13 mouse cellular contexts compared by ENCODE assay signal in genomic region chr5:149331407-149332143, GRCm38 (mm10).
DNase-seq lines count a peak whose midpoint lies in the region; ATAC-seq lines count a peak whose summit lies in the region.
"Had no signal": no experiment of that assay in that cellular context is flagged by ENCODE, and none has a peak within 500 bp of the region (broad histone marks: within the 10 kb centered on the region; RNA-seq: fewer than 3 reads in every experiment).

No protein-coding gene starts in this region.

- H3K27ac ChIP-seq in forebrain, embryonic 10.5 days = peak overlapping the region; percentile 82
- H3K27ac ChIP-seq in forebrain, embryonic 13.5 days = no peak overlapping the region
- H3K27ac ChIP-seq in lung, embryonic 16.5 days (ENCODE audit: low read length) = peak overlapping the region; percentile 32; the same call in 1 of the 2 replicates
- peak overlapping the region; percentile 87 for H3K27ac ChIP-seq in kidney, embryonic 16.5 days (ENCODE audit: low read length)
- H3K27ac ChIP-seq in stomach, embryonic 15.5 days = peak overlapping the region; percentile 21; the same call in 1 of the 2 replicates
- H3K27ac ChIP-seq: liver, embryonic 15.5 days; midbrain, embryonic 15.5 days had no signal

- H3K4me3 ChIP-seq in forebrain, embryonic 10.5 days = no peak overlapping the region
- H3K4me3 ChIP-seq in forebrain, embryonic 13.5 days = no peak overlapping the region
- no peak overlapping the region for H3K4me3 ChIP-seq in lung, embryonic 16.5 days (ENCODE audit: low read length)
- H3K4me3 ChIP-seq in kidney, embryonic 16.5 days (ENCODE audit: low read length) = no peak overlapping the region
- no peak overlapping the region for H3K4me3 ChIP-seq in stomach, embryonic 15.5 days (replicated peaks)
- H3K4me3 ChIP-seq: liver, embryonic 15.5 days; midbrain, embryonic 15.5 days had no signal

- H3K27me3 ChIP-seq in forebrain, embryonic 10.5 days (ENCODE audit: poor library complexity, severe bottlenecking) = 0 out of 2 replicates have a peak, but pooled peaks cover 5% of the 10 kb centered on the region
- H3K27me3 ChIP-seq in forebrain, embryonic 13.5 days = no peaks in the 10 kb centered on the region
- no peaks in the 10 kb centered on the region for H3K27me3 ChIP-seq in lung, embryonic 16.5 days (ENCODE audit: control insufficient read depth, insufficient read depth, low read depth, low read length)
- no peaks in the 10 kb centered on the region for H3K27me3 ChIP-seq in kidney, embryonic 16.5 days (ENCODE audit: insufficient read depth, low read length)
- H3K27me3 ChIP-seq in stomach, embryonic 15.5 days (replicated peaks) = no peaks in the 10 kb centered on the region
- H3K27me3 ChIP-seq: liver, embryonic 15.5 days; midbrain, embryonic 15.5 days had no signal

- no peak for ATAC-seq in forebrain, embryonic 13.5 days
- ATAC-seq in lung, embryonic 16.5 days (ENCODE audit: low read depth) = no peak
- peak; percentile 60; the same call in 1 of the 2 replicates for ATAC-seq in kidney, embryonic 16.5 days (ENCODE audit: low FRiP score, low TSS enrichment)
- no peak for ATAC-seq in stomach, embryonic 15.5 days (ENCODE audit: insufficient read depth, low FRiP score, low read depth)
- ATAC-seq: forebrain, postnatal 0 days; midbrain, embryonic 15.5 days had no signal

- WGBS in forebrain, embryonic 10.5 days = 48% methylated on average over 10 of the region's 10 CpGs
- 61% methylated on average over 10 of the region's 10 CpGs for WGBS in forebrain, embryonic 13.5 days
- 35% methylated on average over 10 of the region's 10 CpGs for WGBS in lung, embryonic 16.5 days
- WGBS in kidney, embryonic 16.5 days = 17% methylated on average over 10 of the region's 10 CpGs
- 45% methylated on average over 10 of the region's 10 CpGs for WGBS in stomach, embryonic 15.5 days

- H3K9me3 ChIP-seq in forebrain, embryonic 10.5 days = no peaks in the 10 kb centered on the region
- no peaks in the 10 kb centered on the region for H3K9me3 ChIP-seq in forebrain, embryonic 13.5 days (replicated peaks)
- no peaks in the 10 kb centered on the region for H3K9me3 ChIP-seq in lung, embryonic 16.5 days (ENCODE audit: control insufficient read depth, low read length)
- H3K9me3 ChIP-seq in kidney, embryonic 16.5 days (ENCODE audit: low read length) = no peaks in the 10 kb centered on the region
- no peaks in the 10 kb centered on the region for H3K9me3 ChIP-seq in stomach, embryonic 15.5 days
- H3K9me3 ChIP-seq: liver, embryonic 15.5 days; midbrain, embryonic 15.5 days had no signal

- no peak overlapping the region for H3K4me2 ChIP-seq in forebrain, embryonic 13.5 days
- no peak overlapping the region for H3K4me2 ChIP-seq in lung, embryonic 16.5 days (ENCODE audit: low read depth, low read length)
- H3K4me2 ChIP-seq in kidney, embryonic 16.5 days (replicated peaks; ENCODE audit: low read depth, low read length) = peak overlapping the region; percentile 4
- H3K4me2 ChIP-seq in stomach, embryonic 15.5 days = no peak overlapping the region
- H3K4me2 ChIP-seq: liver, embryonic 15.5 days; midbrain, embryonic 15.5 days had no signal

- peak; percentile 20 for DNase-seq in forebrain, embryonic 10.5 days (ENCODE audit: extremely low spot score, low spot score)
- DNase-seq in lung, postnatal 14 days = no peak
- DNase-seq in left cerebral cortex, postnatal 4 days = no peak
- DNase-seq in c-Kit-positive CD71-positive TER-119-positive erythroid progenitor cells, embryonic 14.5 days (ENCODE audit: low spot score) = no peak
- DNase-seq: forebrain, postnatal 0 days; heart, postnatal 10 days; layer of hippocampus, adult 9-11 months had no signal

- no peak overlapping the region for H3K9ac ChIP-seq in forebrain, embryonic 13.5 days
- peak overlapping the region; percentile 32 for H3K9ac ChIP-seq in lung, embryonic 16.5 days (ENCODE audit: low read length)
- peak overlapping the region; percentile 31 for H3K9ac ChIP-seq in kidney, embryonic 16.5 days (replicated peaks; ENCODE audit: low read length)
- no peak overlapping the region for H3K9ac ChIP-seq in stomach, embryonic 15.5 days
- H3K9ac ChIP-seq: forebrain, postnatal 0 days; liver, embryonic 15.5 days; midbrain, embryonic 15.5 days had no signal

- no peaks in the 10 kb centered on the region for H3K36me3 ChIP-seq in forebrain, embryonic 10.5 days (replicated peaks)
- H3K36me3 ChIP-seq in forebrain, embryonic 13.5 days (ENCODE audit: poor library complexity, severe bottlenecking) = no peaks in the 10 kb centered on the region
- H3K36me3 ChIP-seq in lung, embryonic 16.5 days (ENCODE audit: control insufficient read depth, insufficient read depth, low read length) = no peaks in the 10 kb centered on the region
- H3K36me3 ChIP-seq in kidney, embryonic 16.5 days (ENCODE audit: insufficient read depth, low read length) = no peaks in the 10 kb centered on the region
- H3K36me3 ChIP-seq in stomach, embryonic 15.5 days = no peaks in the 10 kb centered on the region
- H3K36me3 ChIP-seq: liver, embryonic 15.5 days; midbrain, embryonic 15.5 days had no signal

- intact Hi-C loops in left cerebral cortex, postnatal 4 days (cut with DNase I) = no loop called here

- H3K4me1 ChIP-seq in forebrain, embryonic 10.5 days = peaks cover 57% of the 10 kb centered on the region
- peaks cover 18% of the 10 kb centered on the region for H3K4me1 ChIP-seq in forebrain, embryonic 13.5 days
- H3K4me1 ChIP-seq in lung, embryonic 16.5 days (replicated peaks; ENCODE audit: control insufficient read depth, insufficient read depth, low read length) = peaks cover 15% of the 10 kb centered on the region
- peaks cover 43% of the 10 kb centered on the region for H3K4me1 ChIP-seq in kidney, embryonic 16.5 days (ENCODE audit: insufficient read depth, low read length)
- peaks cover 16% of the 10 kb centered on the region for H3K4me1 ChIP-seq in stomach, embryonic 15.5 days

Comparison
In these comparisons a context has a peak if more than half of its experiments do, and no peak if none do; other contexts are left out.
1. H3K9ac ChIP-seq: peak in lung, embryonic 16.5 days (single experiment) and kidney, embryonic 16.5 days (single experiment); none in forebrain, embryonic 13.5 days (single experiment) and stomach, embryonic 15.5 days (single experiment).